Mouse (Mus musculus) neural tube, postnatal 0 days (tissue): ENCODE data around the gene Apob. TPM values are rescaled to one million over a fixed set of nuclear protein-coding genes. Genes with fewer than 3 reads are reported as not detected.

ENCODE experiments used
- polyA plus RNA-seq: library from polyadenylated mRNA; unstranded; fragments of >200 nt; fragmentation: Nextera tagmentation; extraction: Ambion mirVana; gene quantifications from 2 replicates; pipeline ENCODE4 v1.2.1, GENCODE M21; 2015

Gene Apob
- 0.01 and 0.24 TPM in 2 replicates for polyA plus RNA-seq

DNA sequence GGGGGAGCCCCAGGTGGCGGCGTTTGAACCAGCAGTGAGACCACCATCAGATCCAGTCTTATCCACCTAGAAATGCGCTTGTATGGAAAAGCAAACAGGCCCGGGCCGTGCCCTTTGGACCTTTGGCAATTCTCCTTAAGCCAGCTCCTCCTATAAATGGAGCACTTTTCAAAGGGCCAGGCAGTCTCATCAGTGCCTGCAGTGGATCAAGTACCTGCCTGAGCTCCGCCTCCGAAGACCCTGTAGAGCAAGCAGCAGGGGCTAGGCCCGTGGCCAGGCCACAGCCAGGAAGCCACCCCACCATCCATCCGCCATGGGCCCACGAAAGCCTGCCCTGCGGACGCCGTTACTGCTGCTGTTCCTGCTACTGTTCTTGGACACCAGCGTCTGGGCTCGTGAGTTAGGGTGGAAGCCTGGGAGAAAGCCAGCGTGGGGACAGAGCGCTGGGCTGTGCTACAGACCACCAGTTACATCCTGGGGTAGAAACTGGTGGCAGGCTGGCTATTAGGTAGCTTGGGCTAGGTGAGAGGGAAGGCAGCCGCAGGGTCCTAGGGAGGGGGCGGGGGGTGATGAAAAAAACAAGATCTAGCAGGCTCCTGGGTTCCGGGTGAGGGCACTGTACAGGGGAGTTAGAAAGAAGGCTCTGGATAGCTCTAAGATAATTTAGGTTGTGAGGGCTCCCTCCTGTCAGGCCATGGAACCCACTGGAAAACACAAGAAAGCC is at the start of gene Apob:
Apob (plus strand) TSS at position 183 of the 724 bp plus-strand sequence.

Other genes starting within 250 kb of the Apob start
- gene Ldah, start 230.5 kb downstream of the Apob start, polyA plus RNA-seq = 63.3 and 67.7 TPM in 2 replicates